Mouse (Mus musculus): ENCODE measurements at regions not wholly inside any gene's neighbourhood (a gene's known extent, or its start where the extent isn't known, plus 50 kb on each side); places are given as distances from the start of the nearest gene placed in this dataset.

- TF ChIP-seq UBTF (IDR thresholded peaks at IDR 0.05; ENCODE audit: low read depth, low read length) = no peak
- no peak for TF ChIP-seq KAT2A (IDR thresholded peaks at IDR 0.05; ENCODE audit: insufficient replicate concordance, low read length)
- TF ChIP-seq USF1 (IDR thresholded peaks at IDR 0.05; ENCODE audit: low read depth, low read length) = no peak
- TF ChIP-seq EP300 (IDR thresholded peaks at IDR 0.05; ENCODE audit: low read length) = no peak
- TF ChIP-seq POLR2A (IDR thresholded peaks at IDR 0.05; ENCODE audit: low read depth, low read length) = no peak
- no peak for TF ChIP-seq CTCF (conservative IDR thresholded peaks at IDR 0.05 in 1 of 2, IDR thresholded peaks at IDR 0.05 in 1 of 2; ENCODE audit: low read depth in 2 of 2, low read length in 2 of 2)
- no peak for TF ChIP-seq MAFK (IDR thresholded peaks at IDR 0.05; ENCODE audit: insufficient replicate concordance, low read length)
- TF ChIP-seq ELF1 (IDR thresholded peaks at IDR 0.05; ENCODE audit: low read depth, low read length) = no peak
Observed at GRCm38 (mm10) chr1:107914671-107915590, 325.1 kb downstream of the Serpinb8 start.
